Mouse (Mus musculus): ENCODE measurements at regions not wholly inside any gene's neighbourhood (a gene's known extent, or its start where the extent isn't known, plus 50 kb on each side); places are given as distances from the start of the nearest gene placed in this dataset.

GRCm38 (mm10) chr12:70589315-70589742, 136.4 kb downstream of the Tmx1 start:
- peak in 1 of 2 experiments; percentile 12 for DNase-seq (ENCODE audit: low spot score in 2 of 2)

- no peak for DNase-seq (ENCODE audit: low spot score in 2 of 2)
Observed at GRCm38 (mm10) chr12:70590456-70591050, 137.7 kb downstream of the Tmx1 start.

GRCm38 (mm10) chr12:70592821-70593220, 139.9 kb downstream of the Tmx1 start:
- DNase-seq (ENCODE audit: low spot score in 2 of 2), result no peak

DNA sequence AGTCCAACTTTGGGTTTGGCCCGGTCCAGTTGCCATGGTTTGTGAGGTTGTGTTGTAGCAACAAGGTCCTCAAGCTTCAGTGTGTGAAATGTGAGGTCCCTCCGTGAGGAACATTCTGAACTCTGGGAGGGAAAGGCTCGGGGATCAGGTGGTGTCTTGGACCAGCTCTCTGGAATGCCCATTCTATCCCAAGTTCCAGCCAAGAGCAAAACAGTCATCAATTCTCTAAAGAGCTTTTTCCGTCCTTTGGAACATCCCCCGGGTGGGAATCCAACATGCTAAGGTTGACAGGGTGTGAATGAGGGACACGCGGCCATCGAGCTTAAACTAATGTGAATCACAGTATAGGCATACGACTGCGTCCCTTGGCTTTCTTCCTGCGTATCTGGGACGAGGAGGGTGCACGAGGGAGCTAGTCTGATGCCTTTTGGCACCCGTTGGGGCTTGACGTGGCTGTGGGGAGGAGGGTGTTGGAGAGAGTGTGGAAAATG, 145.4 kb downstream of the Tmx1 start:
- DNase-seq (ENCODE audit: low spot score in 2 of 2), result no peak

GRCm38 (mm10) chr12:70599731-70600130, 146.8 kb downstream of the Tmx1 start:
- no peak for DNase-seq (ENCODE audit: low spot score in 2 of 2)

DNA sequence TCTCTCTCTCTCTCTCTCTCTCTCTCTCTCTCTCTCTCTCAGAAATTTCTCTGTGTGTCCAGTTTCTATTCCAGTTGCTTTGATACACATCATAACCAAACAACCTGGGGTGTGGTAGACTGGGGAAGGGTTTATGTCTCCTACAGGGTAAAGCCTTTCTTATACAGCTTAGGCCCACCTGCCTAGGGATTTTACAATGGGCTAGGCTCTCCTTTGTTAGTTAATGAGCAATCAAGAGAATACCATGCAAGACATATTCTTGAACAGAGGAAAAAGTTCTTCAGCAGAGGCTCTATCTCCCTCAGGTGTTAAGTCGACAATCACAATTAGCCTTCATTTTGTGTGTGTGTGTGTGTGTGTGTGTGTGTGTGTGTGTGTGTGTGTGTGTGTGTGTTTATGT, 151.0 kb downstream of the Tmx1 start:
- DNase-seq (ENCODE audit: low spot score in 2 of 2), result no peak

DNA sequence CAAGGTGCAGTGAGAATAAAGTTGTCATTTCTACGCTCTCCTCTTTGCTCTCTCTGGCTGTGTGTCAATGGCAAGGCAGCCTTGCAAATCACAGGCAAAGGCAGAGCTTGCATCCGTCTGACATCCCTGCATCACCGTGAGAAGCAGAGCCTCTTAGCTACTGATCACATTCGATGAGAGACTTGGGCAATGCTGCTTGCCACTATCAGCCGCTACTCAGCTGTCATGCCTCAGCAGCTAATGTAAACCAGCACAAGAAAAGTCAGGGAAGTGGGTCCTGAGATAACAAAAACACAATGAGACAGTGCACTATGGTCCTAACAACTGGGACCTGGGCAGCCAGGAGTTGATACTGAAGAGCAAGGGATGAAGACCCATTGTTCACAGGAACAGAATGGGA, 155.8 kb downstream of the Tmx1 start:
- DNase-seq (ENCODE audit: low spot score in 2 of 2), result no peak

DNA sequence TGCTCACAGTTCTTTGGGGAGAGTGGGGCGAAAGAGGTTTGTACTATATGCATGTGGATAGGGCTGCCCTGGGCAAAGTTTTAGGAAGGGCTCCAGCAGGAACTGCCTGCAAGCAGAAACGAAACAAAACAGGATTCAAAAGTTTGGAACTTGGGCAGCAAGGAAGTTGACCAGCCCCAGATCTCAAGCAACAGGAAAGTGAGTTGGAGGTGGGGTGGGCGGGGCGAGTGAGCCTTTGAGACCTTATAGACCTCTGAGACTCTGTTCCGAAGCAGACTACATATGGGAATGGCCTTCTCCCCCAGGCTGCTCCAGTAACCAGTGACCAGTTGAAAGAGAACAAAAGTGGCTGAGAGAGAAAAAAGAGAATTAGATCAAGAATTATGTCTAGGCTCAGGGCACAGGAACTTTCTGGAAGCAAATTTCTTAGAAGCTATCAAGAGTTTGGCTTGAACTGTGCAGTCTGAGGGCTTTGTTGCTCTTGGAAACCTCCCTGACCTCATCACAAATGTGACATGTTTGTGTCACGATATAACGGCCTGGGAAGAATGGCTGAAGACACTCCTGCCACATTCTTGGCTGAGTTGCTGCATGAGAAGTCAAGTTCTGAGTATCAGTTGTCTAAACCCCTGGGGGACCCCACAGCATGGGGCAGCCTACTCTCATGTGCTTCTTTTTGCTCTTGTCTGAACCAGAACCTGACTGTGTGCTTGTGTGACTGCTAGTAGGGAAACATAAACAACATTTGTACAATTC, 156.4 kb downstream of the Tmx1 start:
- DNase-seq (ENCODE audit: low spot score in 2 of 2), result no peak

DNA sequence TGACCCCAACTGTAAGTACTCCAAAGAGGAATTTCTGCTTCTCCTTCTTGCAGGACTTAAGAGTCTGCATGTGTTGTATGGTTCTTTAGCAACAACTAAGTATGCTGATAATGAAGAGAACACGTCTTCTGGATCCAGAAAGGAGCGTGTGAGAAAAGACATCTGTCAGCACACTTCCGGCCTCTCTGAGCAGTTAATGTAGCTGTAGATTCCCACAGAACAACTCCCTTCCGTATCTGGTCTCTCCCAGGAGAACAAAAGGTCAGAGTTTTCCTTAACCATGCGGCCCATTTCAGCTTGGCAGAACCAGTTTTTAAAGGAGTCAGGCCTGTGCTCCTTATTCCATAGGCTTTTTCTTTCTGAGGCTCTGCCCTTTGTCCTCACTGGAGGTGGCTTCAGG, 159.0 kb downstream of the Tmx1 start:
- no peak for DNase-seq (ENCODE audit: low spot score in 2 of 2)

- DNase-seq (ENCODE audit: low spot score in 2 of 2), result no peak
Observed at GRCm38 (mm10) chr12:70613244-70613643, 160.3 kb downstream of the Tmx1 start.

GRCm38 (mm10) chr12:70614101-70614500, 161.2 kb downstream of the Tmx1 start:
- no peak for DNase-seq (ENCODE audit: low spot score in 2 of 2)

GRCm38 (mm10) chr12:70614686-70615085, 161.8 kb downstream of the Tmx1 start:
- no peak for DNase-seq (ENCODE audit: low spot score in 2 of 2)

GRCm38 (mm10) chr12:70615123-70615522, 162.2 kb downstream of the Tmx1 start:
- DNase-seq (ENCODE audit: low spot score in 2 of 2), result no peak

GRCm38 (mm10) chr12:70616049-70616448, 163.2 kb downstream of the Tmx1 start:
- DNase-seq (ENCODE audit: low spot score in 2 of 2), result no peak

DNA sequence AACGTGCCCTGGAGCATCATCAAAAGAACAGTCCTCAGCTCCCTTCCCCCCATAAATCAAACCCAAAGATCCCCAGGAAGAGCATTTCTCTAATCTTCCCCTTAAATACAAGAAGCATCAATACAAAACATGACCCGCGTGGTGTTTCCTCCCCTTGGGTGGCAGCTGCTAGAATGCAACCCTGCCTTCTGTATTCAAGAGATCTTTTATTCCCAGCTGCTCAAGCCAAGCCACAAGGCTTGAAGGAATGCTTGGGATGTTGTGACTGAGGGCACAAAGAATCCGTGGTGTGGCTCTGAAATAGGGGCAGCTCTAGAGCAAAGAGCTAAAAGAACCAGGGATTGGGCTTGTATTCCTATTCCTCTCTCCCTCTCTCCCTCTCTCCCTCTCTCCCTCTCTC, 163.6 kb downstream of the Tmx1 start:
- no peak for DNase-seq (ENCODE audit: low spot score in 2 of 2)

DNA sequence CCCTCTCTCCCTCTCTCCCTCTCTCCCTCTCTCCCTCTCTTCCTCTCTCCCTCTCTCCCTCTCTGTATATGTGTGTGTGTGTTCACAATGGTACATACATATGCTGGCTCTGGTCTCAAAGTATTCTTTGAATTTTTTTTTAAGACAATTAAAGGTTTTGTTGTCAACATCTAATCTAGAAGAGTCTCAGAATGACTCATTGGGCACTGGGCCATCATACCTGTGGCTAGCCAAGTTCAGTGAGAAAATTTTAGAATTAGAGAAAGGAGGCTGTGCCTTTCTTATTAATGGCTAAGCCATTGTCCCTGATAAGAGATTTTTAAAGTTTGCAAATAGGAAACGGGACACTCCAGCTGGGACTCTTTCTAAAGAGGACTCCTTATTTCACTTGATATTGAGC, 164.1 kb downstream of the Tmx1 start:
- DNase-seq (ENCODE audit: low spot score in 2 of 2), result no peak

DNA sequence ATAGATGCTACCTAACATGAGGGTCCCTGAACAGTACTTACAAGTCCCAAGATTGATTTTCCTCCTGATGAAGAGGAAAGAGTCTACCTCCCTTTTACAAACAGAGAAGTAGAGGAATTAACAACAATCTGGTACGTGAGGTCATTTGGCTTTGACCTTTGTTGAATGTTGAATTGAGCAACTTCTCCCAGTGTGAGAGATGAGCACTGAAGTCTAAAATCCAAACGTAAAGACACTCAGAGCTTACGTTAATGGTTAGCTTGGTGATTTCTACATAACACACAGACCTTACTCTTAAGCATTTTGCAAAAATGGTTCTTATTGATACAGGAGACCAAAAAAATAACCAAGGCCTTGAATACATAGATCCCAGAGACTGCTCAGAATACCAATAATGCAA, 165.1 kb downstream of the Tmx1 start:
- DNase-seq (ENCODE audit: low spot score in 2 of 2), result no peak

GRCm38 (mm10) chr12:70619436-70619835, 166.5 kb downstream of the Tmx1 start:
- DNase-seq (ENCODE audit: low spot score in 2 of 2), result no peak

DNA sequence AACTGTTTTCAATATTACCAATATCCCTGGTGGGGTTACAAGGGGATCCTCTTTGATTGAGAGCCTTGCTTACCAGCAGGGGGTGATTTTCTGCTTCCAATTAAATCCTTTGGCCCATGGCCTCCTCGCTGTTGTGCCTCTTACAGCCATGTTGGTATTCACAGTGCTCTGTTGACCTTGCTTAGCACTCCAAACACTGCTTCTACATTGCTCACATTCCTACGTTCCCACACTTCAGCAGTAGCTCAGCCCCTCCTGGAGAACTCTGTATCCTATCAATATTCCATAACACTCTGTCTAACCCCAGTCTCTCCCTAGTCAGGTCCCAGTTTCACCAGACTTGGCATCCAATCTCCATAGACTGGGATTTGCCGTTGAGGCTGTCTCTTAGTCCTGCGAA, 169.1 kb downstream of the Tmx1 start:
- DNase-seq (ENCODE audit: low spot score in 2 of 2), result no peak

GRCm38 (mm10) chr12:70624298-70624980, 171.5 kb downstream of the Tmx1 start:
- DNase-seq (ENCODE audit: low spot score in 2 of 2), result no peak

DNA sequence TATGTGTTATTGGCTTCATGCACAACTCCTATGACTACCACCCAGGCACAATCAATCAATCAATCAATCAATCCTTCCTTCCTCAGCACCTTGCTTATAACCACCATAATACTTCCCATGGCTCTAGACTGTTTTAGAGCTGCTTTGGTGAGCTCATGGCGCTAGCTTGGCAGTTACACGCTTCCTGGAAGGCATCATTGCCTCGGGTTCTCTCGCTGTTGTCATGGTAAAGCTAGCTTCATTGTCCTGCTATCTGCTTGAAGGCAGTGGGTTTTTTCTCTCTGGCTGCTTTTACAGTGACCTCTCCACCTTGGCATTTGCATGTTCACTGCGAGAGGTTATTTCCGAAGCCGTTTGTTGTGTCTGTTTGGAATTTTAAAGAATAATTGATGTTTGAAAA, 174.7 kb downstream of the Tmx1 start:
- no peak for DNase-seq (ENCODE audit: low spot score in 2 of 2)

DNA sequence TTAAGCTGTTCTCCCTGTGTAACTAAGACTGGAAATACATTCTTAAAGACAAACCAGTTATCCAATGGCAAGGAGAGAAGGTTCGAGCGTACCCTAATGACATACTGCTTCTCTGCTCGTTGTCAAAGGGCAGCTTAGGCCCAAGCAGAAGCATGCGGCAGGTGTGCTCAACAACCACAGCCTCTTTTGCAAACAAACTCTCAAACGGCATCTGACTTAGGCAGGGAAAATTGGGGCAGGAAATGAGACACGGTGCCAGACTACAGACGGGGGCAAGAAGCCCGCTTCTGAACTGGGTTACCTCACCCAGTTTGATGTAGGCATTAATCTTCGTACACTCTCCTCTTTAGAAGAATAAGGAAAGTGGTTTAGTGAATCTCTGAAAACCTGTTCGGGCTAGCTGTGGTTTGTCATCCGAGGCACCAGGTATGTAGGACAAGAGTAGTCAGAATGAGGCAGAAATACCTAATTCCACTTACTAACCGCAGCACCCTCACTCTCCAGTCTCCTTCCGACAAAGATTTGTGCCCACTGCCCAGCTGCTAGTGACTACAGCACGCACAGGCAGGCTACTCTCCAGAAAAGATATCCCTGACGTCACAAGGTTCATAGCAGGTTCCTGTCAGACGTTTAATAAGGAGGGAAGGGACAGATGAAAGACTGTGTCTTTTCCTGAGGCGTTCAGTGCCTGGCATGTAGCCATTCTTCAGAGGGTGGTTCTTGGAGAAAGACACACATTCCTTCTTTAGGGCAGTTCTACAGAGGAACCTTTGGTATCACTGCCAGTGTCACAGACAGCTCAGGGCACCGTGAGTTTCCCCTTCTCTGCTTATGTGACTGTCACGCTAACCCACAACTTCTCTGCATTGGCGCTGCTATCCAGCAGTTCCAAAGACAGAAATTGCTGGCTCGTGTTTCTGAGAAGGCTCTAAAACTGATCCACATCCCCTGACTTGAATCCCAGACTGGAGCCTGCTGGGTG, 175.8 kb downstream of the Tmx1 start:
- DNase-seq (ENCODE audit: low spot score in 2 of 2), result no peak
